Mouse (Mus musculus) thymus, adult 2 months (tissue): Measurements from ENCODE around the gene Ncam2. TPM values are rescaled to one million over a fixed set of nuclear protein-coding genes. Genes with fewer than 3 reads are reported as not detected.

Experiments
- DNase-seq: peaks from one replicate; pipeline ENCODE4 v3.0.0; 2021
- H3K27ac ChIP-seq: fragments of 200-500 bp; 2 replicates; pipeline ENCODE4 v1.5.1; 2012; ENCODE audit warnings: low read length, control low read depth; ENCODE audit not compliant: control insufficient read depth, insufficient read depth
- H3K27me3 ChIP-seq: fragments of 200-500 bp; 2 replicates; pipeline ENCODE4 v1.6.1; 2012; ENCODE audit warnings: mild to moderate bottlenecking, low read length, moderate library complexity, mixed read lengths; ENCODE audit not compliant: control insufficient read depth, insufficient read depth
- H3K36me3 ChIP-seq: fragments of 200-500 bp; 2 replicates; pipeline ENCODE4 v1.6.1; 2012; ENCODE audit warnings: mild to moderate bottlenecking, low read length, moderate library complexity; ENCODE audit not compliant: control insufficient read depth, insufficient read depth
- H3K4me1 ChIP-seq: fragments of 200-500 bp; replicated peaks from 2 replicates; pipeline ENCODE4 v1.6.1; 2012; ENCODE audit warnings: low read length; ENCODE audit not compliant: control insufficient read depth, insufficient read depth
- H3K4me3 ChIP-seq: fragments of 200-500 bp; 2 replicates; pipeline ENCODE4 v1.5.1; 2012; ENCODE audit warnings: mild to moderate bottlenecking, low read length, control low read depth, moderate library complexity; ENCODE audit not compliant: control insufficient read depth, insufficient read depth
- CTCF ChIP-seq: fragments of 200-500 bp; IDR thresholded peaks from 2 replicates; pipeline ENCODE4 v1.5.1; 2012; ENCODE audit warnings: mild to moderate bottlenecking, control low read depth, low read length, moderate library complexity, borderline replicate concordance; ENCODE audit not compliant: control insufficient read depth, poor library complexity, insufficient read depth; ENCODE audit errors: extremely low read depth
- POLR2A ChIP-seq: fragments of 200-500 bp; IDR thresholded peaks from 2 replicates; pipeline ENCODE4 v1.6.1; 2012; ENCODE audit warnings: mild to moderate bottlenecking, low read length, control low read depth, moderate library complexity; ENCODE audit not compliant: control insufficient read depth, poor library complexity, insufficient read depth; ENCODE audit errors: extremely low read depth
- WGBS: fragments of 180-500 bp; shearing (Covaris S2); methylation state at CpG from one replicate; pipeline ENCODE4 v1.1.7; 2018; 5-methylcytosine and 5-hydroxymethylcytosine counted together
- polyA plus RNA-seq: library from polyadenylated mRNA; depleted of rRNA; stranded (reverse); fragments of >200 nt; gene quantifications from 2 replicates; pipeline ENCODE4 v1.2.3, GENCODE M21; 2012

Ncam2 gene
- polyA plus RNA-seq, 1 experiment = not detected

- TF ChIP-seq CTCF (no peak), POLR2A (no peak)
- DNase-seq = no peak
- Histone ChIP-seq H3K36me3 (no peaks in the 10 kb centered on the region), H3K27me3 (no peaks in the 10 kb centered on the region), H3K27ac (no peak overlapping the region), H3K4me1 (no peaks in the 10 kb centered on the region), H3K4me3 (no peak overlapping the region)
- WGBS = 81% methylated on average over 4 of the region's 4 CpGs
These were observed 7.9 kb upstream of the Ncam2 start for GRCm38 (mm10) chr16:81192607-81193006.

GRCm38 (mm10) chr16:81199467-81199866, 1.0 kb upstream of the Ncam2 start:
- Histone ChIP-seq H3K27me3 (peaks cover 2% of the 10 kb centered on the region), H3K27ac (no peak overlapping the region), H3K4me1 (no peaks in the 10 kb centered on the region; the same call in 1 of the 2 replicates), H3K4me3 (no peak overlapping the region), H3K36me3 (no peaks in the 10 kb centered on the region)
- WGBS = 60% methylated on average over 5 of the region's 5 CpGs
- TF ChIP-seq CTCF = no peak
- TF ChIP-seq POLR2A = no peak
- DNase-seq = no peak

GRCm38 (mm10) chr16:81201471-81201870, 974 bp downstream of the Ncam2 start:
- DNase-seq = no peak
- TF ChIP-seq POLR2A = no peak
- TF ChIP-seq CTCF = no peak
- Histone ChIP-seq H3K36me3 (no peaks in the 10 kb centered on the region), H3K4me3 (no peak overlapping the region), H3K4me1 (no peaks in the 10 kb centered on the region; the same call in 1 of the 2 replicates), H3K27ac (no peak overlapping the region), H3K27me3 (peaks cover 2% of the 10 kb centered on the region)
- 37% methylated on average over 5 of the region's 5 CpGs for WGBS

- Histone ChIP-seq H3K36me3 (no peaks in the 10 kb centered on the region), H3K27me3 (peaks cover 2% of the 10 kb centered on the region), H3K27ac (no peak overlapping the region), H3K4me3 (no peak overlapping the region), H3K4me1 (no peaks in the 10 kb centered on the region; the same call in 1 of the 2 replicates)
- WGBS = 9% methylated on average over 4 of the region's 4 CpGs
- DNase-seq = no peak
- TF ChIP-seq POLR2A (no peak), CTCF (no peak)
These were observed 1.5 kb downstream of the Ncam2 start for GRCm38 (mm10) chr16:81201992-81202391.

GRCm38 (mm10) chr16:81202721-81203161, 2.2 kb downstream of the Ncam2 start:
- H3K4me1 ChIP-seq = no peaks in the 10 kb centered on the region; the same call in 1 of the 2 replicates
- DNase-seq = no peak

GRCm38 (mm10) chr16:81204405-81205034, 4.0 kb downstream of the Ncam2 start:
- no peaks in the 10 kb centered on the region for H3K36me3 ChIP-seq
- no peaks in the 10 kb centered on the region; the same call in 1 of the 2 replicates for H3K4me1 ChIP-seq
- DNase-seq = no peak
- no peak overlapping the region for H3K27ac ChIP-seq
- no peak for TF ChIP-seq POLR2A
- TF ChIP-seq CTCF = no peak
- peaks cover 2% of the 10 kb centered on the region for H3K27me3 ChIP-seq
- WGBS = 86% methylated on average over 12 of the region's 12 CpGs
- no peak overlapping the region for H3K4me3 ChIP-seq

More at GRCm38 (mm10) chr16:81202721-81203161, 2.2 kb downstream of the Ncam2 start:
- no peak overlapping the region for H3K4me3 ChIP-seq
- H3K36me3 ChIP-seq = no peaks in the 10 kb centered on the region
- WGBS = 89% methylated on average over 8 of the region's 8 CpGs
- no peak for TF ChIP-seq POLR2A
- no peak for TF ChIP-seq CTCF
- H3K27ac ChIP-seq = no peak overlapping the region
- peaks cover 2% of the 10 kb centered on the region for H3K27me3 ChIP-seq

GRCm38 (mm10) chr16:81221176-81221575, 20.7 kb downstream of the Ncam2 start:
- Histone ChIP-seq H3K4me1 (no peaks in the 10 kb centered on the region), H3K4me3 (no peak overlapping the region), H3K27me3 (no peaks in the 10 kb centered on the region), H3K27ac (no peak overlapping the region), H3K36me3 (no peaks in the 10 kb centered on the region)
- DNase-seq = no peak
- 87% methylated on average over 3 of the region's 3 CpGs for WGBS
- TF ChIP-seq POLR2A (no peak), CTCF (no peak)
